Mouse (Mus musculus) C2C12 (cell line): Measurements from ENCODE around the gene Bmpr1a.

Experiments
- CEBPB ChIP-seq: IDR thresholded peaks from one replicate; pipeline ENCODE4 v1.6.1; 2011; ENCODE audit warnings: low read depth, mild to moderate bottlenecking, control low read depth, moderate library complexity
- CTCF ChIP-seq: IDR thresholded peaks from one replicate; pipeline ENCODE4 v1.5.1; 2011; ENCODE audit not compliant: control insufficient read depth, insufficient read depth, insufficient read length
- MYOD1 ChIP-seq: IDR thresholded peaks from one replicate; pipeline ENCODE4 v1.6.1; 2011; ENCODE audit warnings: low read depth; ENCODE audit not compliant: control insufficient read depth, insufficient read length
- USF1 ChIP-seq: IDR thresholded peaks from one replicate; pipeline ENCODE4 v1.6.1; 2011; ENCODE audit warnings: low read depth, mild to moderate bottlenecking, control low read depth, moderate library complexity

DNA sequence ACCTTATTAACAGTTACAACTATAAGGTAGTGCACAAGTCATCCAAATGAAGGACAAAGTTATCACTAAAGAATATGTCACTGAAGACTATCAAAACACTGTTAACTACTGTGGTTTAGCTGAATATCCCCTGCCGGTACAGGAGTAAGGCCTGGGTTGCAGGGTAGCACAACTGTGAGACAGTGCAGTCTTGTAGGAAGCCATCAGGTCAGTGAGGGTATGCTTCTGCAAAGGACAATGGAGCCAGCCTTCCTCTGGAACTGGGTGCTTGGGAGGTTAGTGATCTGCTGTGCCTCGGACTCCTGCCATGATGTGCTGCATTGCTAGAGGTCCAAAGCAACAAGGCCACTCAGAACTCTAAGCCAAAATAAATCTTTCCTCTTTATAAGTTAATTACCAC is 43.8 kb downstream of the Bmpr1a start:
- TF ChIP-seq CTCF (no peak), USF1 (no peak), MYOD1 (no peak), CEBPB (no peak)
